Mouse (Mus musculus) lung, postnatal 36 days (tissue): ENCODE measurements around the gene D5Ertd579e.

ENCODE experiments used
- DNase-seq: peaks from one replicate; pipeline ENCODE4 v3.0.0; 2022; ENCODE audit warnings: mixed read lengths

The D5Ertd579e gene

GRCm38 (mm10) chr5:36602028-36602427, 93.8 kb downstream of the D5Ertd579e start:
- no peak for DNase-seq

- DNase-seq, result no peak
Measured at GRCm38 (mm10) chr5:36601492-36601891, 94.3 kb downstream of the D5Ertd579e start.

GRCm38 (mm10) chr5:36598883-36599282, 96.9 kb downstream of the D5Ertd579e start:
- no peak for DNase-seq

GRCm38 (mm10) chr5:36597653-36598052, 98.2 kb downstream of the D5Ertd579e start:
- DNase-seq, result peak; percentile 29

GRCm38 (mm10) chr5:36596225-36596624, 99.6 kb downstream of the D5Ertd579e start:
- no peak for DNase-seq

GRCm38 (mm10) chr5:36595115-36595514, 100.7 kb downstream of the D5Ertd579e start:
- DNase-seq, result no peak

GRCm38 (mm10) chr5:36594344-36594743, 101.5 kb downstream of the D5Ertd579e start:
- no peak for DNase-seq

- no peak for DNase-seq
Measured at GRCm38 (mm10) chr5:36593176-36593575, 102.6 kb downstream of the D5Ertd579e start, which contains the start of gene Tbc1d14. Gene Tbc1d14, minus strand, starts transcription at chr5:36593276.

- no peak for DNase-seq
Measured at GRCm38 (mm10) chr5:36590499-36590920, 105.3 kb downstream of the D5Ertd579e start.

GRCm38 (mm10) chr5:36584299-36584698, 111.5 kb downstream of the D5Ertd579e start:
- DNase-seq, result no peak

- DNase-seq, result peak; percentile 100
Measured at GRCm38 (mm10) chr5:36581924-36582642, 113.7 kb downstream of the D5Ertd579e start.

- DNase-seq, result no peak
Measured at GRCm38 (mm10) chr5:36581259-36581923, 114.4 kb downstream of the D5Ertd579e start.

- DNase-seq, result no peak
Measured at GRCm38 (mm10) chr5:36579967-36580366, 115.9 kb downstream of the D5Ertd579e start.

GRCm38 (mm10) chr5:36578982-36579381, 116.8 kb downstream of the D5Ertd579e start:
- no peak for DNase-seq

GRCm38 (mm10) chr5:36576457-36576856, 119.4 kb downstream of the D5Ertd579e start:
- DNase-seq, result no peak

- no peak for DNase-seq
Measured at GRCm38 (mm10) chr5:36575745-36576144, 120.1 kb downstream of the D5Ertd579e start.

GRCm38 (mm10) chr5:36575227-36575626, 120.6 kb downstream of the D5Ertd579e start:
- peak; percentile 67 for DNase-seq

GRCm38 (mm10) chr5:36574147-36574870, 121.5 kb downstream of the D5Ertd579e start:
- peak; percentile 72 for DNase-seq

- no peak for DNase-seq
Measured at GRCm38 (mm10) chr5:36573354-36573753, 122.5 kb downstream of the D5Ertd579e start.

GRCm38 (mm10) chr5:36571371-36571770, 124.5 kb downstream of the D5Ertd579e start:
- no peak for DNase-seq

- no peak for DNase-seq
Measured at GRCm38 (mm10) chr5:36570546-36571245, 125.1 kb downstream of the D5Ertd579e start.

GRCm38 (mm10) chr5:36570098-36570497, 125.7 kb downstream of the D5Ertd579e start:
- DNase-seq, result no peak

- DNase-seq, result peak; percentile 86
Measured at GRCm38 (mm10) chr5:36568118-36568517, 127.7 kb downstream of the D5Ertd579e start.
